Mouse (Mus musculus) C2C12 (cell line): ENCODE data around the gene Lime1.

Experiments used
- CTCF ChIP-seq: IDR thresholded peaks from one replicate; pipeline ENCODE4 v1.5.1; 2011; ENCODE audit not compliant: control insufficient read depth, insufficient read depth, insufficient read length
- MAX ChIP-seq: IDR thresholded peaks from one replicate; pipeline ENCODE4 v1.6.1; 2011; ENCODE audit warnings: mild to moderate bottlenecking, control low read depth
- MYOD1 ChIP-seq: IDR thresholded peaks from one replicate; pipeline ENCODE4 v1.6.1; 2011; ENCODE audit warnings: low read depth; ENCODE audit not compliant: control insufficient read depth, insufficient read length

DNA sequence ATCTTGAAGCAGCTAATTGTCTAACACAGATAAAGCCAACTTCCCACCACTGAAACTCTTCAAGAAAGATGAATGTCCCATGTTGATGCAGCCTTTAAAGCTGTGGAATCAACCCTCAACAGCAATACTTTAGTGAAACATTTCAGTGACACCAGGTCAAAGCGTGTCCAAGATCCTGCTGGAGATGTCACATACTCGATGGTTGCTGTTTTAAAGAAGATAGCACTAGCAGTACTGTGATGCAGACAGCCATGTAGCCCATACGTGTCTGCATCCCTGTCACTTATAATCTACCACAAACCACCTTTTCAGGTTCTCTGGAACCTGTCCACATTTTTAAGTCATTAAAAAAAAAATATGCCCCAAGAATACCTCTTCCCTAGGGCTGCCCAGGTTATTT lies 23.8 kb downstream of the Lime1 start:
- TF ChIP-seq CTCF (no peak), MYOD1 (no peak), MAX (no peak)
